Mouse (Mus musculus) ovary, postnatal 36 days (tissue): ENCODE measurements around the gene Gpt2.

Source experiments
- DNase-seq: peaks from one replicate; pipeline ENCODE4 v3.0.0; 2022; ENCODE audit warnings: low spot score, mixed read lengths

Gpt2 gene

GRCm38 (mm10) chr8:85487906-85488620 is 4.3 kb upstream of the Gpt2 start:
- DNase-seq: no peak

DNA sequence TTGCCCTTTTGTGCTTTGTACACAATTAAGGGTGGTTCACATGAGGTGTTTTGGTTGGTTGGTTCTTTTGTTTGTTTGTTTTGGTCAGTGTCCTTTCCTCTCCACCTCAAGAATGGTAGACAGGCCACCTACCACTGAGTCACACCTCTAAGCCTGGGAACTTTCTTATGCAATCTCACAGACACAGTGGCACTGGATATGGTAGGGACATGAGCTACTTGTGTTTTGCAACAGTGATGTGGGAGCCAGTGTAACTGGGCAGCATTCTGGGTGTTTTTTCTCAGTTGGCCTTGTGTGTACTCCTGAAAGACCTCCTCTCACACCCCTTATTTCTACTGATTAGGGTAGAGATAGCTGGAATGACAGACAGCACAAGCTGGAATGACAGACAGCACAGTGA is 3.7 kb upstream of the Gpt2 start:
- no peak for DNase-seq

DNA sequence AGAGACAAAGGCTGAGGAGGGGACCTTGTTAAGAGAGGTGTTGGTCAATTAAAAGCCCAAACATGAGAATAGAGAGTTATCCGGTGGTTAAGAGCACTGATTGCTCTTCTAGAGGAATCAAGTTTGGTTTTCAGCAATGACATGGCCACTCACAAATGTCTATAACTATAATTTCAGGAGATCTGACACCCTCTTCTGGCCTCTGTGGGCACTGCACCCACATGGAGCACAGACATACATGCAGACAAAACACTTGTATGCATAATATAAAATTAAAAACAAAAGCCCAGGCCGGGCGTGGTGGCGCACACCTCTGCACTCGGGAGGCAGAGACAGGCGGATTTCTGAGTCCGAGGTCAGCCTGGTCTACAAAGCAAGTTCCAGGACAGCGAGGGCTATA is 2.8 kb upstream of the Gpt2 start:
- no peak for DNase-seq

- DNase-seq: peak; percentile 25
Observed at GRCm38 (mm10) chr8:85492940-85493931, 860 bp downstream of the Gpt2 start.

GRCm38 (mm10) chr8:85496125-85496524 is 3.7 kb downstream of the Gpt2 start:
- no peak for DNase-seq

GRCm38 (mm10) chr8:85496778-85497177 is 4.4 kb downstream of the Gpt2 start:
- no peak for DNase-seq

DNA sequence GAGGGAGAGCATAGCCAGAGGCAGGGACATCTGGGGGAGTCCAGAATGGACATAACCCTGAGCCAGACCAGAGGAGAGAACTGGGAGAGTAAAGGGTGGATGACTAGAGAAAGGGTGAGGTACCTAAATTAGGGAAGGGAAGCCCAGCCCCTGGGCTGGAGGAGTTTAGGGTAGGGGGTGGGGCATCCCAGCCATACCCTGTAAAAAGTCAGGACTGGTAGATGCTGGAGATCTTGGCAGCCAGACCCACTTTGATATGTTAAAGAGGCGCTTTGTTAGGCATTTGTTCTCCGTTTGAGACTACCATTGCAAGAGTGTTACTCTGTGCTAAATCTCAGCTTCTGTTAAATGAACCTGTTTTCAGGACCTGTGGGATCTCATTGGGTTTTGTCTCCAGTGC is 6.2 kb downstream of the Gpt2 start:
- no peak for DNase-seq

- DNase-seq: no peak
Observed at GRCm38 (mm10) chr8:85500460-85500859, 8.1 kb downstream of the Gpt2 start.

- DNase-seq: peak; percentile 49
Observed at GRCm38 (mm10) chr8:85500955-85501685, 8.7 kb downstream of the Gpt2 start.

DNA sequence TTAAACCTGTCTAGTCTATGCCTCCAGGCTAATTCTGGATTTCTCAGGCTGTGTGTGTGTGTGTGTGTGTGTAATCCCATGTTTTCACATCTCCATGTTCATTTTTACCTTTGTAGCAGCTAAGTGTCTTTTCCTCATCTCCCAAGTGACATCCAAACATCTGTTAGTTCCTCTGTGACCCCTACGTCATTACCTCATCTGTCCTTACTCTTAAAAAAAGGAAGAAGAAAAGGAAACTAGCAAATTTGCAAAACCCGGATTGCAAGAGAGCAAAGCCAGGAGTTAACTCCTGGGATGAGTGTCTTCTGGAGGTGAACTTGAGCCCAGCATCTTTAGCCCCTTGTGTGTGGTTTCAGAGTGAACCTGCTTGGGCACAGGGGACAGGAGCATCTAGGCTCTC is 10.0 kb downstream of the Gpt2 start:
- DNase-seq: no peak

DNA sequence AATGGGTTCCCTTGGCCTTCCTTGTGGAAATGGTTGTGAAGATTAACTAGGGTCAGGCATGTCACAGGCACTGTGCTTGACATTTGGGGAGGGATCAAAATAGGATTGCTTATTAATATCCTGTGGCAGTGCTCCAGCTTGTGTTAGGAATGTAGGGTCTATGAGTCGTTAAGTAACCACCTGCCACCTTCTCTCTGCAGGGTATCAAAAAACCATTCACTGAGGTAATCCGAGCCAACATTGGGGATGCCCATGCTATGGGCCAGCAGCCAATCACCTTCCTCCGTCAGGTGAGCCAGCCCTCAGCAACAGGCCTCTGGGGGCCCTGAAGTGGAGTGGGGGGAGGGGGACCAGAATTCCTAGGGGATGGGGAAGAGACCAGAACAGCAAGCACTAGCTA is 10.7 kb downstream of the Gpt2 start:
- no peak for DNase-seq

- DNase-seq: no peak
Observed at GRCm38 (mm10) chr8:85504704-85505103, 12.3 kb downstream of the Gpt2 start.

DNA sequence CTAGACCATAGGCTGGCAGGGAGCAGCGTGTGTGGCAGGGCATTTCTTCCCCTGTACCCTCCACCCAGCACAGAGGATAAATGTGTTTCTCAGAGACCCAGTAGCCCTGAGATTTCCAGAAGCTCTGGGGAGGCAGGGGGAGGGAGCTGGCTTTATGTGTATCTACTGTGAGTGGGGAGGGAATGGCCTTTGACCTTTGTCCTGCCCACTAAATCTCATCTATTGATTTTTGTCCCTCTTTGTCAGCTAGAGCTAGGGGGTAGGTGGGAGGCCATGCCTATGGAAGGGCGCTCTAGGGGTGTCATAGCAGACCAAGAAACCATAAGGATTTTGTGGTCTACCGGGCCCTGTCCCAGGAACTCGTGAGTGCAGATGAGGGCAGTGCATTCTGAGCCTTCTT is 14.2 kb downstream of the Gpt2 start:
- no peak for DNase-seq

DNA sequence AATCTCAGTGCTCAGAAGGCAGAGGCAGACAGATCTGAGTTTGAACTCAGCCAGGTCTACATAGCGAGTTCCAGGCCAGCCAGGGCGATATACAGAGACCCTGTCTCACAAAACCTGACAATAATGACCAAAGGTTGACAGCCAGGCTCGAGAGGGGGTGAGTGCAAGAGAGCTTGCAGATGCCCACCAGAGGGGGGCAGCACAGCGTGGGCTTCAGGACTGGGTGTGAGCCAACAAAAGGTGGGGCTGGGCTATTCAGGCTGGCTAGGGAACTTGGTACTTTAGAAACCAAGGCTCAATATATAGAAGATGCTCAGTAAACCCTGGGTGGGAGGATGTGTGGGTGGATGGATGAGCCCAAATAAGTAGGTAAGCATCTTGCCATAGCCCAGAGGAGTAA is 16.3 kb downstream of the Gpt2 start:
- DNase-seq: no peak

- no peak for DNase-seq
Observed at GRCm38 (mm10) chr8:85512234-85512633, 19.9 kb downstream of the Gpt2 start.

GRCm38 (mm10) chr8:85513283-85513682 is 20.9 kb downstream of the Gpt2 start:
- no peak for DNase-seq

GRCm38 (mm10) chr8:85515391-85515790 is 23.0 kb downstream of the Gpt2 start:
- DNase-seq: no peak

DNA sequence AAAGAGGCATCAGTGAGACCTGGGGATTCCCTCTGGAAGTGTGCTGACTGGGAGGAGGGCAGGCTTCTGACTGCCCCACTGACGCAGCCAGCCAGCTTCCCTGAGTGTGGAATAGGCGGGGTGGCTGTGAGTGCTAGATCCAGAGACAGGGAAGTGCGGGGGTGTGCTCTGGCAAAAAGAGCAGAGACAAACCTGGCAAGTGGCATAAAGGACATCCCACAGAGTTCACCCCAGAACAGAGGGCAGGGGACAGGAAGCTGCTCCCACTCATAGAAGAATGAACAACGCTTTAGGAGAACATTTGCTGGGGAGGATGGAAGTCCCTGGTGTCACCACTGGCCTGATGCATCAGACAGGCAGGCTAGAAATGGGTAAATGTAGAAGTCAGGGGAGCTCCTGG is 25.0 kb downstream of the Gpt2 start:
- DNase-seq: no peak

GRCm38 (mm10) chr8:85517956-85518355 is 25.6 kb downstream of the Gpt2 start:
- no peak for DNase-seq

DNA sequence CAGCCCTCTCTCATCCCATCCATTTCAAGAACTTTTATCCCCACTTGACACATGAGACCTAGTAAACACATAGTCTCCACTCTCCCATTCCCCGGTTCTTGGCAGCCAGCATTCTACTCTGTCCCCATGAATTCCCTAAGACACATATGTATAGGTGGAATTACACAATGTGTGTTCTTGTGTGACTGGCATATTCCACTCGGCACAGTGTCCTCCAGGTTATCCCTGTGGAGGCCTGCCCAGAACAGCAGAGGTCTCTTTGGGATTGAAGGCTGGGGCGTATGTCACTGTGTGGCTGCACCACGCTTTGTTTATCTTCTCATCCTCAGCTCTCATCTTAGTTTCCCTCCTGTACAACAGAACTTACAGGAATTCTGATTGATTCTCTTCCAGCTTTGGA is 28.2 kb downstream of the Gpt2 start:
- no peak for DNase-seq

- DNase-seq: no peak
Observed at GRCm38 (mm10) chr8:85521332-85521731, 29.0 kb downstream of the Gpt2 start.

DNA sequence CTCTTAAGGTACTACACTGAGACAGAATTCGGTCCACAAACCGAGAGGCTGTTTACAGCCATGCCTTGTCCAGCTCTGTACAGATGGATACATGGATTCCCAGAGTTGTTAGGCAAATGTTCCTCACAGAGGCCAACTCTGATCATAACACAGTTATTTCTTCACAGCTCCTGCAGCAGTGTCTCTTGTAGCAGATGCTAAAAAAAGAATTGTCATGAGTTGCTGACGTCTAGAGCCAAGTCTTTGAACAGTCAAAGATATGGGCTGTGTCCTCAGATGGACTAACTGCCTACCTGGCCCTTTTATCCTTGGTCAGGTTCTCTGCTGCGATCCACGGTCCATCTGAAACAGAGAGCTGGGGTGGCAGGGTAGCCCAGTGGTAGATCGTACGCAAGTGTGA is 31.7 kb downstream of the Gpt2 start:
- DNase-seq: no peak

- DNase-seq: peak; percentile 63
Observed at GRCm38 (mm10) chr8:85526105-85526504, 33.7 kb downstream of the Gpt2 start.
